Mouse (Mus musculus): Measurements from ENCODE around the gene Tulp4.

Gene Tulp4

DNA sequence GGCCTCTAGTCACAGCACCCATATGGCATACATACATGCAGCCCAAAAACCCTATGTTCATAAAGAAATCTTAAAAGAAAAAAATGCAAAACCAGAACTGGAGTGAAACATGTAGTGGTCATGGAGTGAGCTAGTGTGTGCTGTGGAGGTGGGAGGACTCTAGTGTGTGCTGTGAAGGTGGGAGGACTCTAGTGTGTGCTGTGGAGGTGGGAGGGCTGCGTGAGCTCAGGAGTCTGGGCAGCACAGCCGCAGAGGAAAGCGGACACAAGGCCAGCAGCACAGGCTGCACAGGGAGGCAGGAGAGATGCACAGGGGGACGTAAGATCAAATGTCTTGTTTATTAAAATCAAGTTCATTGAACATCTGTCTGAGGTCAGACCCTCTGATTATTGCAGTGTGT lies 17.5 kb downstream of the Tulp4 start:
- DNase-seq (ENCODE audit: low spot score in 2 of 2) = no peak

DNA sequence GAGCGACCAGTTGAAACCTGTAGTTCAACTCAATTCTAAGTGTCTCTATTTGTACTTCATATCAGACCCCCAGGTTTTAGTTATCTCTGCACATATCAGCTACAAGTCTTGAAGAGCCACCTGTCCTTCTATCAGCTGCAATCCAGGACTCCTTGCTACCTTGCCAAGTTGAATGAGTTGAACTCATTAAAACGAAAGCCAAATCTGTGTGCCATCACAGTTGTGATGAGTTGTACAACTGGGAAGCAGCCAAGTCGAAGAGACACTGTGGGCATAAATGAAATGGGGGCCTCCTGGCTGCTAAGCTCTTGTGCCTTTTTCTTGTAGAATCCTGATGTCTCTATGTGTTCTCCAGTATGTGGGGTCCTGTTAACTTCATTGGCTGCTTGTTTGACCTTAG lies 19.2 kb downstream of the Tulp4 start:
- no peak for DNase-seq (ENCODE audit: low spot score in 2 of 2)

DNA sequence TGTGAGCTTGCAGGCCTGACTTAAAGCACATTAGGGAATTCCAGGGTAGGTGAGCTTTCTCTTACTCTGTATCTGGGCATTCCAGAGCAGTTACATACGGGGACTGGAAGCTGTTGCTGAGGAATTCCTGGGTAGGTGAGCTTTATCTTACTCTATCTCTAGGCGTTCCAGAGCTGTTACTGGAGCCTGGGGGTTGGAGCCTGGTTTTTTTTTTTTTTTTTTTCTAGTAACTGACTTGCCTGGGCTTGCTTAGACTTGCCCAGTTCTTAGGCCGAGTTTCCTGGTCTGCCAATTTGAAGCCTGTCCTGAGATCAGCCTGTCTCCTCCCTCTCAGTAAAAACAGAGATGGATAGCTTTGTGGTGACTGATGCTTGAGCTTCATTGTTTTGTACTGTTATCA lies 21.8 kb downstream of the Tulp4 start:
- DNase-seq (ENCODE audit: low spot score in 2 of 2) = no peak

DNA sequence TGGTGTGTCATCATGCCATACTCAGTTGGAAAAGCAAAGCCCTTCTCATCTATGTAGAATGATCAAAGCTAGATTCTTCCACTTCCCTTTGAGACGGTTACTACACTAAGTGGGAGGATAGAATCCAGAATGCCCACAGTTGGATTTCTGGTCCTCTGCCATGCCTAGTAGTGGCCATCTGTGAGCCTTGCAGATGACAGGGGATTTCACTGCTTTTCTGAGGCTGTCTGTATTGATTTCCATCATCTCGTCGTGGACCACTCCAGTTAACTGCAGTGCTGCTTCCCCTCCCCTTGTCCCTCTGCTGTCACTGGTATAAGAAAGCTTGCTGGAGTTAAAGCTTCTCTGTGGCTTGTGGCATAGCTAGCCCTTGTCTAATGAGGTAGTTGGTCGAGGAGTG lies 23.1 kb downstream of the Tulp4 start:
- peak in 1 of 2 experiments; percentile 20 for DNase-seq (ENCODE audit: low spot score in 2 of 2)

DNA sequence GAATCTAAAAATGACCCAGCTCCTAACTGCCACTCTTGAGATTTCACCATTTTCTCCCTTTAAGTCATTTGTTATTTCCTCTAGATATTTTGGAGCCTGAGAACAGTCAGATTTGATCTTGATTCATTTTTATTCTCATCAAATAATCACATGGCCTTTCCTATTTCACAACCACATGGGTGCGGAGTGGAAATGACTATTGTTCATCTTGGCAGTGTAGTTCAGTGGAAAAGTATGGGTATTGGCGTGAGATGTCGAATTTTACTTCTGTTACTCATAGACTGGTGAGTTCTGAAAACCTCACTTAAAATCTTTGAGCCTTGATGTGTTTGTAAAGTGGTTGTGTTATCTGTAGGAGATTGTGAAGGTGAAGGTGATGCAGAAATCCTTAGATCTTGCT lies 24.8 kb downstream of the Tulp4 start:
- DNase-seq (ENCODE audit: low spot score in 2 of 2) = no peak

DNA sequence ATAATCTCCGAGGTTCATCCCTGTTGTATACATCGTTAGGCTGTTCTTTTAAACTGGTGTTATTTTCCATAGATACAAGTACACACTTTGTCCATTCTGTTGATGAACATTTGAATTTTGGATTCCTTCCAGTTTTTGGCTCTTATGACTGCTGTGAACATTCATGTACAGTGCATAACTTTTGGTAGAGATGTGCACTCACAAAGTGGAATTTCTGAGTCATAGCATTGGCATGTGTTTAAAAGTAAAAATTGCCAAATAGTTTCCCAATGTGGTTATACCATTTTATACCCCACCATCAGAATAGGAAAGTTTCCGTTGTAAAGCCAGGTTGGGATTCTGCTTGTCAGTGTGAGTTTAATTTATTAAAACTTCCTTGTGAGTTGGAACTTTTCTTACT lies 34.6 kb downstream of the Tulp4 start:
- DNase-seq (ENCODE audit: low spot score in 2 of 2) = no peak

DNA sequence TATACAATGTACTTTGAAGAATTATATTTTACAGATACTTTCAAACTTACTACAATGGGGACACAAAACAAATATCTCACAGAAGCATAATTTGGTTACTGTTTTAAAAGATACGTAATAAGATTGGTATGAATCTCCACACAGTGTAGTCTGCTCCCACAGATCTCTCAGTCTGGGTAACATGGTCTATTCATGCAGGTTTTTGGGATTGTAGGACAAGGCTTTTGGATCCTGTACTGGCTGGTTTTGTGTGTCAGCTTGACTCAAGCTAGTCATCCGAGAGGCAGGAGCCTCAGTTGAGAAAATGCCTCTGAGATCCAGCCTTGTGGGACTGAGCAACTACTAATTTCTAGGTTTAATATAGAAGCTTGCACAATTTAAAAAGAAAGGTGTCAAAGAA lies 35.1 kb downstream of the Tulp4 start:
- DNase-seq (ENCODE audit: low spot score in 2 of 2) = no peak

DNA sequence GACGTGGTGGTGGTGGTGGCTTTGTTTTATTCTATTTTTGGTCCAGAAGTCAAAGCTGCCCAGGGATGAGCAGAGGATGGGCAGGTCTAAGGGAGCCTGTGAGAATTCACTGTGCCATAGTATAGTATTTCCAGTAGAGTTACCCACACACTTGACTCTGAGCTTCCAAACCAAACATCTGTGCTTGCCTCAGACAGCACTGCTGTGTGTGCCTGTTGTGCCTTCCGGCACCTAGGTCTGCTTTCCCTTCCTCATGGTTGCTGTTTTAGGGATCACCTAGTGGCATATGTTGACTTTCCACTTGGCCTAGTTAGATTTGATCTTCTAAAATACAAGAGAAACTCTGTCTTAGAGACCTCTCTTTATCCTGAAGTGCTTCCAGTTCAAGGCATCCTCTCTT lies 39.0 kb downstream of the Tulp4 start:
- no peak for DNase-seq (ENCODE audit: low spot score in 2 of 2)

DNA sequence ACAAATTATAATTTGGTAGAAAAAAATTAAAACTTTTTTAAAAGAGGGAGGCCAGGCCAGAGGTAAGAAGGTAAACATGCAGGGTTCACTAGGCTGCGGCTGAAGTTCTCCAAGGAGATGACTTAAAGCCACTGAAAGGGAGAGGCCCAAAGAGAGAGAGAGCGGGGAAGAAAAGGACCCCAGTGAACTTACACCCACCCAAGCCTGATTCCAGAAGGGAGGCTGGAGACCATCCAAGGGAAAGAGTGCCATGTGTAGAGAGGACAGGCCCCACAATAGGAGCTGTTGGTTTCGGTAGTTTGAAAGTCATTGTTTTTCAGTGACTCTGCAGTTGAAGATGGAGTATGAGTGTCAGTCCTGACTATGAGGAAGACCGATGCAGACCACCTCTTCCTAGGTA lies 46.7 kb downstream of the Tulp4 start:
- no peak for DNase-seq (ENCODE audit: low spot score in 2 of 2)

DNA sequence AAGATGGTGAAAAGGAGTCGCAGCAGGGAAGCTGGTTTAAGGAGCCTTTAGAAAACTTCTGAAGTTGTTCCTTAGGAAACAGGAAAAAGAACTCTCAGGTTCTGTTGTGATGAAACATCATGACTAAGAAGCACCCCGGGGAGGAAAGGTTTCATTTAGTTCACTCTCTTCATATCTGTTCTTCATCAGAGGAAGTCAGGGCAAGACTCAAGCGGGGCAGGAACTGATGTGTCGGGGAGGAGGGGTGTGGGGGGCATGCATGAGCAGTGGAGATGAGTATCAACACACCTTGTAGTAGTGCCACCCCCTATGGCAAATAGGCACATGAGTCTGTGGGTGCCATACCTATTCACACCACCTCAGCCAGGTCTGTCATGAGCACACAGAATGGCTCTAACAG lies 47.3 kb downstream of the Tulp4 start:
- DNase-seq (ENCODE audit: low spot score in 2 of 2) = no peak

DNA sequence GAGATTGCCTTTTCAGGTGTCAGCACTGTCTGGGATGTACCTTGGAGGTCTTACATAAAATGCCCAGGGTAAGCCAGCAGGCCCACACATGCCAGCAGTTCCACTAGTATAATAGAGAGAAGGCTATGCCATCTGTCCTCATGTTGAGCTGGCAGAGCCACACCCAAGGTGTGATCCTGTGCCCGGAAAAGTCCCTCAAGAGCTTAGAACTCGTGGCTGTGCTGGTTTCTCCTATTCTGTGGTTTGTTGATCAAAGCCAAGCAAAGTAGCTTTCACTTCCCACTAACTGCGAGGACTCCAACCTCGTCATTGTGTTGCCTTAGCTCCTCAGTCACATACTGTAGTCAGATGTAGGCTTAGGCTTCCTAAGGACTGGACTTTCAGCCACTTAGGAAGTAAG lies 48.1 kb downstream of the Tulp4 start:
- no peak for DNase-seq (ENCODE audit: low spot score in 2 of 2)

DNA sequence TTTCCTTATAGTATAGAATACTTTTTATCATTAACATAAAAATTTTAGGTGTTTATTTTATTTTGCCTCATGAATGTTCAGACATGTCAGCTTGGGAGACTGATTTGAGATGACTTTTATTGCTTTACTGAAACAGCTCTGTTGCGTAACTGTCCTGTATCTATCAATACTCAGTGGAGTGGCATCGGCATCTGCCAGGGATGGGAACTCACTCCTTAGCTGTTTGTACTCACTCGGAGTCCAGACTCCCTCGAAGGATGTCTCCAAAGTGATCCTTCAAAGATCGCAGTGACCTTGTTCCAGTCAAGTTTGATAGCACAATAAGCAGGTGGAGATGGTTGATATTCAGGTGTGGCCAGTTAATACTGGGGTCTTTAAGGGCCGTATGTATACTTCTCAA lies 54.3 kb downstream of the Tulp4 start:
- DNase-seq (ENCODE audit: low spot score in 2 of 2) = no peak

DNA sequence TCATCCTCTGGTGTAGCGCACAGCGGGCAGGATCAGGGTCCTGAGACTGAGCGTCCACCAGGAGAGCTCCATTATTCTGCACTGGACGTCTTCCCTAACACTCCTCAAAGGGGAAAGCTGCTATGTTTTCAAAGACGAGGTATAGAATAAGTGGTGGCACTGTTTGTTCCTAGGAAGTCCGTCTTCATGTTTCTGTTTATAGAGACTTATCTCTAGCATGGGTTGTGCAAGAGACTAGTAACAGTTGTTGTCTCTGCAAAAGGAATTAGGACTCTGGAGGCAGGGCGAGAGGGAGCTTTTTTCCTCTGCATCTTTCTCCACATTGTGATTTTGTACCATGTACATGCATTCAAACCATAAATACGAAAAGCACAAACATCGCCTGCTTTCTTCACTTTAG lies 55.7 kb downstream of the Tulp4 start:
- DNase-seq (ENCODE audit: low spot score in 2 of 2) = no peak

DNA sequence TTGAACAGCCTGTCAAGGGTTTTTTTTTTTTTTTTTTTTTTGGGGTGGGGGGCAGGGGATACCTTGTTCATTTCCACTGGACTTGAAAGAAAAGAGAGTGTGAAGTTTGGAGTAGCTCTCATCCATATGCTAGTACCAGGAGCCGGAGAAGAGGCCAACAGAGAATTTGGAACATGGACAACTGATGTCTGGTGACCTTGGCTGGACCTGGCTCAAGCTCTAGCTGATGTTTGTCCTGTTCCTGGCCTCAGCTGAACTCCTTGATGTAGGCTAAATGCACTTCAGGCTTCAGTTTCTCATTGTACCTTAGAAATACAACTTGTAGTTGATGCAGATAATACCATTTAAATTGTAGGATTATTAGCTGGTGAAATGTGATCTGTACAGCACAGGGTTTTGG lies 56.5 kb downstream of the Tulp4 start:
- no peak for DNase-seq (ENCODE audit: low spot score in 2 of 2)

DNA sequence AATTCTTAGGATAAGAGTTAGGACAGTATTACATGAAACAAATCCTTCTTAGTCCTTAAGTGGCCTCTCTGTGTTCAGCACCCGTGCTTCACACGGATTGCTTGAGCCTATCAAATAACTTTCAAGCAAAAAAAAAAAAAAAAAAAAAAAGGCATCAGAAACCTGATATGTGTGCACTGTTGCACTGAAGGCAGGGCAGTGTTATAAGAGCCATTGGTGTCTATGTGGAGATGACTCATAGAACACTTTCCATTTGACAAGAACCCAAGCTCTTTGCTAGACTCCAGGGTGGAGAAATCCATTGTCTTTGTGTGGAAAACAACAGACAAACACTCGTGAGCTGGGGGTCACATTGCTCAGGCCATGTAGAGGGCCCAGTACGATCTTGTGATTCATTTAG lies 58.7 kb downstream of the Tulp4 start:
- DNase-seq (ENCODE audit: low spot score in 2 of 2) = no peak

DNA sequence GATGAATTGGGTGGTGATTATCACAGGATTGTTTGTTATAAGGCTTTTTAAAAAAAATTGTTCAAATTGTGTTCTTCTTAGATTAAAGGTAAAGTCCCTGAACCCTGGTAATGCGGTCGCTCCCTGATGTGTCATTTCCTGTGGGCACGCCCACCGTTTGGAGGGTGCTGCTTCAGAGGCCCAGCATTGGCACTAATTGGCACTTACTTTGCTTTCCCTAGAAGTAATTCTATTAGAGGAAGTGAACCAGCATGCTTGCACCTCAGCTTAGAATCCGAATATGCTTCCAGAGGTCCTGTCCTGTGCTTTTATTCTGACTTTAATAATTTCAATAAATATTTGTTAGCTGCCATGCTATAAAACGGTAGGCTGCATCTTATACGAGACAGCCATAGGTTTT lies 66.2 kb downstream of the Tulp4 start:
- no peak for DNase-seq (ENCODE audit: low spot score in 2 of 2)

DNA sequence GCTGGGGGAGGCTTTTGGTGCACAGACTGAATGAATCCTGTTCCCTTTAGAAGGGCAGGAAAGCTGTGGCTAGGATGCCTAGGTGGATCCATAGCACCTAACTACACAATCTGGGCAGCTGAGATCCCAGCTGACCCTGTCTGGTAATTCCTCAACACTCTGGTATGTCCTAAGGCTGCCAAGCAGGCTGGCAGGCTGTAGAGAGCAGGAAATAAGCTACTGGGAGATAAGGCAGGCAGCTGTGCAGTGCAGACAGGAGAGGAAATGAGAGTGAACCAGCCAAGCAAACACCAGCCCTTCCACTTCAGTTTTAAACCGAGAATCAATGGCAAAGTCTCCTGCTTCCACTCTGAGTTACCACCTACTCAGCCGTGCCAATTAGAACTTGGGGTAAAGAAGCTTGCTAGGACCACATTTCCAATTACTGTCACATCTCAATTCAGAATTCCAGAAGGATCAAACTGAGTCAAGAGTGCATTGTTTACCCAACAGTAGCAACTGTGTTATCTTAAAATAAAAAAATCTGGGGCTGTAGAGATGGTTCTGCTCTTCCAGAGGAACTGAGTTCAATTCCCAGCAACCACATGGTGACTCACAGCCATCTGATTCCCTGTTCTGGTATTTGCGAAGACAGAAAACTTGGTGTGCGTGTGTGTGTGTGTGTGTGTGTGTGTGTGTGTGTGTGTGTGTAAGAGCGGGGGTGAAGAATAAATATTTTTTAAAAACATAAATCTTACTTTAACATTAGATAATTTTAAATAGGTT lies 66.9 kb downstream of the Tulp4 start:
- peak; percentile 37 to 43 for DNase-seq (ENCODE audit: low spot score in 2 of 2)

DNA sequence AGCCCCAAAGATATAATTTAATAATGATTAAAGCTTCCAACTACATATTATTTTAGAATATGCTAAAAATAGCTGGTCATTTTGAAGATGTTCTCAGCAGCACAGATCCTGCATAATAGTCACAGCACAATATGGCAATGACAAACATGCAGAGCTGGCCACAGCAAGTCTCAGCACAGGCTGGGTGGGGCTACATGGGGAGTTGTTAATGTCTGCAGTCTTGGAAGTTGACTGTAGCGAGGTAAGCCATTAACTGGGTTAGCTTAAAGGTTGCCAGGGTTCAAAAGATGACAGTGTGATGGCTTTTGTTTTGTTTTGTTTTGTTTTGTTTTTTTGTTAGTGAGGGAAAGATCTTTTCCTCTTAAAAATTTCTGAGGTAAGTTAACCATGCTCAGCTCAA lies 68.3 kb downstream of the Tulp4 start:
- no peak for DNase-seq (ENCODE audit: low spot score in 2 of 2)

DNA sequence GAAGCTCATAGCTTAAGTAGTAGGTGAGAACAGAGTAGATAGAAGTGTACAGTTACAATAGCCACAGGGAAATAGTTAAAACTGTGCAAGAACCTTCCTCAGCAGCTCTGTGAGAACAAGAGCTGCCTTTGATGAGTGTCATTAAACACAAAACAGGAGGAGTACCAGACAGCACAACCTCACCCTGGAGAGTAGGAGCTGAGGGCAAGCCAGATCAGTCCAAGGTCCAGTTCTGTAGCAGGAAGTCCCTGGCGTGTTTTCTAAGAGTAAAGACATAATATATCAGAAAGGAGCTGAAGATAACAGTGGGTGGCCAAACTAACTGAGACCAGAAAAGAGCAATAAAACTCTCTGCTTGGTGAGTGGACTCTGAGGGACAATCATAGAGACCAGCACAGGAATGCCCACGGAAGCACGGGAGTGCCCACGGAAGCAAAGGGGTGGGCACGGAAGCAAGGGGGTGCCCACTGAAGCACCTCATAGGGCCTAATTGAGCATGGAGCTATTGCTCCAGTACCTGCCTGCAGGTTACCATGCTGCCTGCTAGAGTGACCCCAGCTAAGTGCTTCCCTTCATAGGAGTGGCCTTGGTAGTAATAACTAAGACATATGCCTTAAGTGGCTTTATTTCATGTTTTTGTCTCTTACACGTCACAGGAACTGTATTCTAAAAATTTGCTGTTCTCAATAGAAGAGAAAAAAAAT lies 72.5 kb downstream of the Tulp4 start:
- DNase-seq (ENCODE audit: low spot score in 2 of 2) = no peak

DNA sequence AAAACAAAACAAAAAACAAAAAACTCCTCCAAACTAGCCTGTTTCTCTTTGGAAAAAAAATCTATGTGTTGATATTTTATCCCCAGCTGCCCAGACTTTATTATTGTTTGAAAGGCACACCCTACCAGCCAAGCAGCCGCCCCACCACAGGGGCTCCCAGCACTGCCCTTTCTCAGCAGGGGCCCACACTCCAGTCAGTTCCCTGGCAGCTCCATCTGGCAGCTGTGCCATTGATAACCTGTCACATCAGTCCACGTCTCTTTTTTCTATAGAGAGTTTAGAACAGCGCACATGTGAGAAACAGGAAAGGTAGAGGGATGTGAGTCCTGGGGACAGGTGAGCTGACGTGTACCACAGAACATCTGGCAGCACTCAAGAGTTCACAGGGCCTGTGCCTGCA lies 73.2 kb downstream of the Tulp4 start:
- no peak for DNase-seq (ENCODE audit: low spot score in 2 of 2)

DNA sequence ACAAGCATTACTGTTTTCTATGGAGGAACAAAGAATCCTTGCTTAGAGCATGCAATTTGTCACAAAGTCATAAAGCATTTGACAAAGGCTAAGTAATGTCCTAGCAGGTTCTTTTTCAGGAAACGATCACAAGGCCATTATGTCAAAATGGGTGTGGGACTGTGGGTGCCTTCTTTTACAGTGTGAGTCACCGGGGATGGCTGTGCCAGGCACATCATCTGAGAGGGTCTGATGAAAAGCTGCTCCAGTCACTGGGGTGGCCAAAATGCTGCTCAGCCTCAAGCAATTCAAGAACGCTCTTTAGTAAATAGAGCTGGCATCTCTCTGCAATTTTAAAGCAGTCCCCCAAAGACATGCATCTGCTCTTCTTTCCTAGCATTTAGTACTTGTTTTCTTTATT lies 74.2 kb downstream of the Tulp4 start:
- no peak for DNase-seq (ENCODE audit: low spot score in 2 of 2)

DNA sequence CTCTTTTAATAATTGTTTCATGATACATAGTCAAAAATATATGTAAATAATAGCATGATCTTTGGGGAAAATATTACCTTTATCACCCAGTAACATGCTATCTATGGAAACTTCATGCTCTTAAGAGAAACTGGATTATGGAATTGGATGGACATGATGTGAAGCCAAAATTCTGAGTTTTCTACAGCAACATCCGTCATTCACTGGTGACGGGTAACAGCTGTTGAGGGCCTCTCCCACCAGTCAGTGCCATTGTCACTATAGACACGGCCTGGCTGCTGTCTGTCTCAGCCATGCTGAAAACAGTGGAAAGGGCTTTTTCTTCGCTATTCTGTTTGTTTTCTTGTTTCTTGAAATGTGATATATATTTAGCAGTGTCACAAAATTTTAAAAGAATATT lies 76.5 kb downstream of the Tulp4 start:
- no peak for DNase-seq (ENCODE audit: low spot score in 2 of 2)

DNA sequence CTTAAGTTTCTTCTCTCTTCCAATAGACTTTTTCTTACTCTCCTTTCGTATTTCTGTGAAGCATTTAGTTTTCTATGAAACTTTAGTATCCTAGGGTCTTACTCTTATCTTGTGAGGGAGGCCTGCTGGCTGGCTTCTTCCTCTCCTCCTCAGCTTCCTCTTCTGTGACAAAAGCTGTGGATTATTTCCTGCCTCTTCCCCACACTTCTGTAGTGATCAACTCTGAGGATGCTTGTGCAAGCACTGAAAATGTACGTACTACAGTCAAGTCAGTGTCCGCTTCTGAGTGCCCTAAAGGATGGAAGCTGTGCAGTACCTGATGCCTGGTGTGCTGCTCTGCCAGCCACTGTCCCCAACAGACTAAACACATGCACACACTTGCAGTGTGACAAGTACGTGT lies 80.4 kb downstream of the Tulp4 start:
- no peak for DNase-seq (ENCODE audit: low spot score in 2 of 2)

DNA sequence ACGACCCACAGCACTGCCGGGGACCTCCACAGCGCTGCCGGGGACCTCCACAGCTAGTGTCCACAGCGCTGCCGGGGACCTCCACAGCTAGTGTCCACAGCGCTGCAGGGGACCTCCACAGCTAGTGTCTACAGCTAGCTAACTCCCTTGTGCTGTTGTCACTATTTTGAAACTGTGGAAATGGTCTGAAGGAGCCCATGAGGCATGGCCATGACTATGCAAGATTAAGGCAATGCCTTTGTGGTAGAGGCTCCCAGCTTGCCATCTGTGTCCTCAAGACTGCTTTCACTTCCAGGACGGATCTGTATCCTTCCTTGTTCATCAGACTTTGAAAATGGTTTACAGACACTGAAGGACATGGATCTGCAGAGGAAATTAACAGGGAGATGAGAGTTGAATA lies 80.9 kb downstream of the Tulp4 start:
- no peak for DNase-seq (ENCODE audit: low spot score in 2 of 2)

Data from right cerebral cortex, adult 2 months (tissue).